Mouse (Mus musculus) testis, adult 10 weeks (tissue): ENCODE measurements around the gene A4galt. TPM values are rescaled to one million over a fixed set of nuclear protein-coding genes. Genes with fewer than 3 reads are reported as not detected.

Source experiments
- polyA plus RNA-seq: library from polyadenylated mRNA; stranded (reverse); fragments of 350-450 nt; fragmentation: Illumina TruSeq; extraction: RNeasy Lipid Tissue Mini Kit (QIAGEN cat#74804); gene quantifications from one replicate; pipeline ENCODE4 v1.2.3, GENCODE M21; 2014; ENCODE audit warnings: low read depth, low replicate concordance

Gene A4galt
- 0.25 TPM for polyA plus RNA-seq

GRCm38 (mm10) chr15:83251176-83252004 is at the start of gene A4galt:
A4galt (minus strand) TSS chr15:83251774.

Other genes starting within 250 kb of the A4galt start
- 0.63 TPM for gene Nfam1, start 218.5 kb downstream of the A4galt start, polyA plus RNA-seq
- gene Serhl, start 162.3 kb downstream of the A4galt start, polyA plus RNA-seq, result 0.78 TPM
- gene Rrp7a, start 129.0 kb downstream of the A4galt start, polyA plus RNA-seq, result 1.6 TPM
- 15.1 TPM for gene Poldip3, start 102.4 kb downstream of the A4galt start, polyA plus RNA-seq
- gene Cyb5r3, start 79.2 kb downstream of the A4galt start, polyA plus RNA-seq, result 10.7 TPM
- 34.5 TPM for gene Arfgap3, start 98.5 kb upstream of the A4galt start, polyA plus RNA-seq
- 39.6 TPM for gene Pacsin2, start 212.8 kb upstream of the A4galt start, polyA plus RNA-seq